Mouse (Mus musculus) heart, embryonic 10.5 days (tissue): ENCODE data around the gene Fam155a. TPM values are rescaled to one million over a fixed set of nuclear protein-coding genes. Genes with fewer than 3 reads are reported as not detected.

Experiments used
- DNase-seq: peaks from one replicate; pipeline ENCODE4 v3.0.0-alpha.2; 2017; ENCODE audit warnings: low spot score
- H3K27ac ChIP-seq: fragments of 300-500 bp; sonication (generic); 2 replicates; pipeline ENCODE4 v1.5.1; 2016; ENCODE audit warnings: mild to moderate bottlenecking
- H3K27me3 ChIP-seq: fragments of 300-500 bp; sonication (generic); 2 replicates; pipeline ENCODE4 v1.6.1; 2016; ENCODE audit warnings: mild to moderate bottlenecking; ENCODE audit not compliant: poor library complexity, insufficient read depth, severe bottlenecking
- H3K36me3 ChIP-seq: fragments of 300-500 bp; sonication (generic); 2 replicates; pipeline ENCODE4 v1.6.1; 2016; ENCODE audit warnings: mild to moderate bottlenecking, moderate library complexity
- H3K4me1 ChIP-seq: fragments of 300-500 bp; sonication (generic); 2 replicates; pipeline ENCODE4 v1.6.1; 2016; ENCODE audit warnings: mild to moderate bottlenecking
- H3K4me3 ChIP-seq: fragments of 300-500 bp; sonication (generic); 2 replicates; pipeline ENCODE4 v1.5.1; 2016; ENCODE audit warnings: mild to moderate bottlenecking, moderate library complexity
- H3K9me3 ChIP-seq: fragments of 300-500 bp; sonication (generic); 2 replicates; pipeline ENCODE4 v1.6.1; 2016; ENCODE audit warnings: mild to moderate bottlenecking, moderate library complexity
- WGBS: fragments of 180-500 bp; shearing (Covaris S2); methylation state at CpG from one replicate; pipeline ENCODE4 v1.1.7; 2016; 5-methylcytosine and 5-hydroxymethylcytosine counted together
- polyA plus RNA-seq: library from polyadenylated mRNA; unstranded; fragments of >200 nt; fragmentation: Nextera tagmentation; extraction: Ambion mirVana; gene quantifications from 2 replicates; pipeline ENCODE4 v1.2.1, GENCODE M21; 2016

Gene Fam155a
- polyA plus RNA-seq, 1 experiment from 2014 or later, result 0.11 TPM

DNA sequence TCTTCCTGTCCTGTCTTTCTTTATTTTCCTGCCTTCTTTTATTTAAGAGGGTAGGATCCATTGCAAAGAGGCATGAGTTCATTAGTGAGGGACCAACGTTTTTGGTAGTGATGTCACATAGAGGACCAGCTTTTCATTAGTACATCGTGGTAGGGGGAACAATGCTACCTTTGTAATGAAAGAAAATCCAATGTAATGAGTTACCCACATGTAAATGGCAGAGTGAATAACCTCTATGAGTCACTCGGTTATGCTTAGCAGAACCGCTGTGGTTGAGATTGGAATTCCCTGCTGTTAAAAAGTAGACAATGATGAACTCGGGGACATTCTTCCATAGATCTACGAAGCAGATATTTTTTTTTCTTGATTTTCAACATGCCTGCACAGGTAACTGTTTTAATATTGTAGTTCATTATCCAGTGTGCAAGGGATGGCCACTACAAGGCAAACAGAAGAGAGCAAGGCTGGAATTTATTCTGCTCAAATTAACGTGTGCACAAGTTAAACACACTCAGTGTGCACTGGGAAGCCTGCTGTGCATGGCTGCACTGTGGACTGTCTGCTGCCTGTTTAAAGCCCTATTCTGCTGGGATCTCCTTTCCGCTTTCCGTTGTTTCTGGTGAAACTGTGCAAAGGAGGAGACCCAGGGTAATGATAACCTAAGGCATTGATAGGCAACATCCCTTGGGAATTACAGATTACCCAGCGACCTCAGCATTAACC, 566.5 kb downstream of the Fam155a start:
- 68% methylated on average over 10 of the region's 10 CpGs for WGBS
- H3K4me3 ChIP-seq, result no peak overlapping the region
- 0 out of 2 replicates have a peak, but pooled peaks cover 2% of the 10 kb centered on the region for H3K4me1 ChIP-seq
- DNase-seq, result no peak
- H3K36me3 ChIP-seq, result no peaks in the 10 kb centered on the region
- peaks cover 8% of the 10 kb centered on the region; the same call in 1 of the 2 replicates for H3K27me3 ChIP-seq
- H3K27ac ChIP-seq, result no peak overlapping the region
- no peaks in the 10 kb centered on the region for H3K9me3 ChIP-seq

DNA sequence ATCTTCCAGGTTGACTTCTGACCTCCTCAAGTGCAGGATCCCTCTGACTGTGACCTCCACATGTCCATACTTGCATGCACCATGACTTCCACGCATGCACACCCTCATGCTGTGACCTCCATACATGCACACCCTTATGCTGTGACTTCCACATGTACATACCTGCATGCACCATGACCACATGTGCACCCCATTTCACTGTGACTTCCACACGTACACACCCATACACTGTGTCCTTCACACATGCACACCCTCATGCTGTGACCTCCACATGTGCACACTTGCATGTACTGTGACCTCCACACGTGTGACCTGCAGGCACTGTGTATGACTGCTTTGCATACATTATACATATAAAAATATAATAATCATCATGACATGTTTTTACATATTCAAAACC, 570.9 kb downstream of the Fam155a start:
- Histone ChIP-seq H3K27me3 (no peaks in the 10 kb centered on the region), H3K9me3 (no peaks in the 10 kb centered on the region), H3K4me3 (no peak overlapping the region), H3K4me1 (0 out of 2 replicates have a peak, but pooled peaks cover 2% of the 10 kb centered on the region), H3K27ac (no peak overlapping the region), H3K36me3 (no peaks in the 10 kb centered on the region)
- WGBS, result 85% methylated on average over 3 of the region's 3 CpGs
- peak; percentile 63 for DNase-seq

DNA sequence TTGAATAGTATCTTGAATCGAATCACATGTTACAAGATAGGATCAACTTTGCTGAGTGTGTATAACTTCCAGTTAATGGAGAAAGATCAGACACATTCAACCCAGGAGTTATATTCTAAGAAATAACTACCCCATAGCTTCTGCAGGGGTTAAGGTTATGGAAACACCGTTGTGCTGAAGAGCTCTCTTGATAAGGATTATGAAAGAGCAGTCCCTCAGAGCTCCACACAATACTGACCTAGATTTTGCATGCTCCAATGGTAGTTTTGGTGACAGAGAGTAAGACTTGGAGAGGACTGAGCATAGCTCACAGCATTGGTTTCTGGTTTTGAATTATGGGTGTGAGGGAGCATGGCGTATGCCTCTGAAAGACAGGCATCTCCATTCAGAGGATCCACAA, 579.3 kb downstream of the Fam155a start:
- WGBS, result 68% methylated on average over 3 of the region's 3 CpGs
- Histone ChIP-seq H3K4me3 (no peak overlapping the region), H3K4me1 (no peaks in the 10 kb centered on the region), H3K27me3 (no peaks in the 10 kb centered on the region), H3K9me3 (no peaks in the 10 kb centered on the region), H3K36me3 (no peaks in the 10 kb centered on the region), H3K27ac (no peak overlapping the region)
- DNase-seq, result no peak

DNA sequence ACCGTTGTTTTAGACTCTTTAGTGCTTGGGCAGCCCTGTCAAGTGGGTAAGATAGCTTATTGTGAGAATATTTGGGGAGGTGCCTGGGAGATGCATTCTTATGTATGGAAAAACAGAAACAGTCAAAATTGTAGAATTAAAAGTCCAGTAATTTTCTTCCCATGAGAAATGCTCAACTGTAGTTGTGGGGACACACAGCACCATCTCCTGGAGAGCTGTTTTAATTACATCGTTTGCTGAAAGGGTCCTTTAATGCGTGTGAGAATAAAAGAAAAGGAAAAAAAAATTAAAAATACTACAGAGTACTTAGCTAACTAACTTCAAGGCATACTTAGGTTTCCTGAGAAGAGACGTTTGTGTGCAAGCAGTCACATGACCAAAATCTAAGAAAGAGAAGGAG, 582.3 kb downstream of the Fam155a start:
- Histone ChIP-seq H3K27me3 (no peaks in the 10 kb centered on the region), H3K4me1 (no peaks in the 10 kb centered on the region), H3K9me3 (no peaks in the 10 kb centered on the region), H3K36me3 (no peaks in the 10 kb centered on the region), H3K27ac (no peak overlapping the region), H3K4me3 (no peak overlapping the region)
- peak; percentile 31 for DNase-seq
- WGBS, result 37% methylated on average over 4 of the region's 4 CpGs

DNA sequence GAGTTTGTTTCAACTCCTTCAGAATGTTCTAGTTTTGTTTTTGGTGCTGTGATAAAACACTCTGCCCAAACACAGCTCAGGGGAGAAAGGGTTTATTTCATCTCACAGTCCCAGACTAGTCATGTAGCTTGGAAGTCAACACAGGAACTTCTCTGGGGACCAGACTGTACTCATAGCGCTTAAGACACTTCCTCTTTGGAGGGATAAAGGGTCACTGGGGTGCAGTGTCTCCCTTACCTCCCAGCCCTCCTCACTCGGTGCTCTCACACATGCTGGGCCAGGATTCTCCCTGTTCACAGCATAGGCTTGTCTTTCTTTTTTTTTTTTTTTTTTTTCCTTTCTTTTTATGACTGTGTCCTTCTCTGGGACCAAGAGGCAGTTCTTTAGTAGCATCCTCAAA, 585.8 kb downstream of the Fam155a start:
- Histone ChIP-seq H3K4me1 (no peaks in the 10 kb centered on the region), H3K27ac (no peak overlapping the region), H3K27me3 (no peaks in the 10 kb centered on the region), H3K9me3 (no peaks in the 10 kb centered on the region), H3K4me3 (no peak overlapping the region), H3K36me3 (no peaks in the 10 kb centered on the region)
- DNase-seq, result no peak
- 58% methylated on average over 2 of the region's 2 CpGs for WGBS

DNA sequence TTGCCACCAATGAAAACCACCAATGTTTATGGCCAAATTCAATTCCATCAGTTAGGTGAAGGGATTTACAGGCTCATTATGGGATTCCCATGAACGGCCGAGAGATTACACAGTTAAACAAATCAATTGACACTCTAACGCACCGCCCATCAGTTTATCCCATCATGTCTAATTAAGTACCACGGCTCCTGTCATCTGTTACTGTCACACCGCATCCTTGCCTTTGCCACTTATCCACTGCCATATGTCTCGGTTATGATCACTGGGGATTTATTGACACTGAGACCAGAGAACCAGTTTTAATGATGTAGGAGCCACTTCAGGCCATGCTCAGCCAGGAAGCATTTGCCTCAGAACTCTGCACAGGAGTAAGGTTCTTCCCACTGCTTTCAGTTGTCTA, 588.5 kb downstream of the Fam155a start:
- Histone ChIP-seq H3K4me3 (no peak overlapping the region), H3K36me3 (no peaks in the 10 kb centered on the region), H3K4me1 (no peaks in the 10 kb centered on the region), H3K9me3 (no peaks in the 10 kb centered on the region), H3K27ac (no peak overlapping the region), H3K27me3 (0 out of 2 replicates have a peak, but pooled peaks cover 1% of the 10 kb centered on the region)
- WGBS, result 88% methylated on average over 7 of the region's 7 CpGs
- DNase-seq, result no peak

DNA sequence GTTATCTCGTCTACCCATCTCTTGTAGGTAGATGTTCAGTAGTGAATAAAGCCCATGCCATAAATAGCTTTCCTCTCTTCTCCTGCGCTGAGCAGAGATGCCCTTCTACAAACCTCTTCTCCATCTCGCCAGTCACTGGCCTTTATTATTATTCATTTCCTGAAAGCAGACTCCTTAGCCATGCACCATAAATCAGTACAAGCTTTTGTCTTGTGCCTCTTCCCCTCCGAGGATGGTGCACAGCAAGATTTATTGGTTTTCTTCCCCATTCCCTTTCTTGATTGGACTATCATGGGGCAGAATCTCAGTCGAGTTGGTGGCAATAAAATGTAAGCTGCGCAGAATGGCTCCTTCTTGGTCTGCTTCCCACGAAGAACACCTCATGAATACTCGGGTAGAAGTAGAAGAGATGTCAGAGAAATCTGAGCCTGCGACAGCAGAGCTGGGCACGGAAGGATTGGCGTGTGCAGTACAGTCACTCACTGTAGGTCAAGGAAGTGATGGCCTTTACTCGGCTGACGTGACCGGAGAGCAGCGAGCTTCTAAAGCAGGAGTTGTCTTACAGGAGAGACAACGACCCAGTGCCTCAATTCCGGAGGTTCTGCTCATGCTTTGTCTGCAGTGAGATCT, 590.2 kb downstream of the Fam155a start:
- WGBS, result 78% methylated on average over 17 of the region's 17 CpGs
- peak; percentile 52 for DNase-seq
- Histone ChIP-seq H3K9me3 (no peaks in the 10 kb centered on the region), H3K4me3 (no peak overlapping the region), H3K27ac (no peak overlapping the region), H3K36me3 (no peaks in the 10 kb centered on the region), H3K27me3 (0 out of 2 replicates have a peak, but pooled peaks cover 3% of the 10 kb centered on the region), H3K4me1 (no peaks in the 10 kb centered on the region)

DNA sequence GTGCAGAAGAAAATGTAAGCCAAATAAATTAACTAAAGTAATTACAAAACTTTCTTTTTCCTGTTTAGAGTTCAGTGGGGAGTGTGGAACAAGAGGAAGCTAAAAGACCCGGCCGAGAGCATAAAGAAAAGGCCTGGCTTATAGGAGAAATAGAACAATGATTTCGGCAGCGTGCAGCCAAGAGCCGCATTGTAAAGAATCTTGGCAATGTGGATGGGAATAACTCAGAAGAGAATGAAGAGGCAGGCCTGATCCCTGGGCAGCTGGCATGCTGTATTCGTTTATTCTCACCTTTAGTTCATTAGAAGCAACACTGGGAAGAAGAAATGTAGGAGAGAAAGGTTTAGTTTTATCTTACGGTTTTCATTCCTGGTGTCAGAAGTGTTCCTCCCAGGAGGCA, 594.0 kb downstream of the Fam155a start:
- no peaks in the 10 kb centered on the region for H3K9me3 ChIP-seq
- no peak overlapping the region for H3K27ac ChIP-seq
- no peak for DNase-seq
- 0 out of 2 replicates have a peak, but pooled peaks cover 4% of the 10 kb centered on the region for H3K4me1 ChIP-seq
- 79% methylated on average over 7 of the region's 7 CpGs for WGBS
- H3K4me3 ChIP-seq, result no peak overlapping the region
- H3K36me3 ChIP-seq, result no peaks in the 10 kb centered on the region
- H3K27me3 ChIP-seq, result 0 out of 2 replicates have a peak, but pooled peaks cover 3% of the 10 kb centered on the region

DNA sequence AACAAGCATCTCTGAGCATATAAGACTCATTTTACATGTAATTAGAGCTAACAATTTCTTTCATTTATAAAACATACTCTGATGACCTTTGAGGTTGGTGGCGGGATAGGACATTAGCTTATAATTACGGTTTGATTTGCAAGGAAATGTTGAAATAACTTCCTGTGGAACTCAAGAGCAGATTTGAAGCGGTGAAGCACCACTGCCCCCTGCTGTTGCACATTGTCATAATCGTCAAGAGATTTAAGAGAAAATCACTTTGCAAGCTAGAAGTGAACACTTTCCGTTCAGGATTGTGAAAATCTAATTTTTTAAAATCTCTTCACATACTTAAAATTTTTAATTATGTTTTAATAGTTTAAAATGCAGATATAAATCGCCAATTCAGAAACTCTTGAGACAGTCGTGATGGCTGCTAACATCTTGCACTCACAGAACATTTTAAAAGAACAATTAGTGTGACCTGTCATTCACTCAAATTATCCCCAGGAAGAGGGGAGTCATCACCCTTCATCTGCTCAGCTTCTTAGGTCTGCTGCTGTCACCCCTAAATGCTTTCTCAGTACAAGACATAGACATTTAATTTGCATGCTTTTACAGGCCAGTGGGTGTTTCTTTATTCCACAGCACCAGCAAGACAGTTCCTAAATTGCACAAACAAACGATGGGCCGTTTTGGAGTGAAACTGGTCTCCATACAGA, 595.9 kb downstream of the Fam155a start:
- H3K9me3 ChIP-seq, result no peaks in the 10 kb centered on the region
- H3K36me3 ChIP-seq, result no peaks in the 10 kb centered on the region
- no peak for DNase-seq
- H3K4me1 ChIP-seq, result 0 out of 2 replicates have a peak, but pooled peaks cover 6% of the 10 kb centered on the region
- 0 out of 2 replicates have a peak, but pooled peaks cover 3% of the 10 kb centered on the region for H3K27me3 ChIP-seq
- WGBS, result 35% methylated on average over 9 of the region's 9 CpGs
- H3K4me3 ChIP-seq, result no peak overlapping the region
- H3K27ac ChIP-seq, result no peak overlapping the region

DNA sequence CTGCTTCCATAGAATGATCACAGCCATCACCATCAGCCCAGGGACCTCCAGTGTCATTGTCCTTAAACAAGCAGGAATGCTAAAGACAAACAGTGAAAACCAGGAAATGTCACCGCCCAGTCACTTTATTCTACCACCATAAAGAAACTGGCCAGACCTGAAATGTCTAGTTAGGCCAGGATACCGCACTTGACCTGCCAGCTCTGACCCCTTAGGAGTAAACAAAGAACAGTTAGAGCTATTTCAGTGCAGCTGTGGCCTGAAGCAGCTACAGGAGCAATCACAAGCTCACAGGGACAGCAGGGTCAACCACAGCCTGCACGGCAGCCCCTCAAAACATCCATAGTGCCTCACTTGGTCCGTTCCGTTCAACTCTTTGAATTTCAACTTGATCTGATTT, 599.1 kb downstream of the Fam155a start:
- peak overlapping the region; percentile 56; the same call in 1 of the 2 replicates for H3K27ac ChIP-seq
- H3K27me3 ChIP-seq, result no peaks in the 10 kb centered on the region
- 69% methylated on average over 5 of the region's 5 CpGs for WGBS
- 0 out of 2 replicates have a peak, but pooled peaks cover 6% of the 10 kb centered on the region for H3K4me1 ChIP-seq
- no peak overlapping the region for H3K4me3 ChIP-seq
- no peaks in the 10 kb centered on the region for H3K9me3 ChIP-seq
- DNase-seq, result no peak
- H3K36me3 ChIP-seq, result no peaks in the 10 kb centered on the region

DNA sequence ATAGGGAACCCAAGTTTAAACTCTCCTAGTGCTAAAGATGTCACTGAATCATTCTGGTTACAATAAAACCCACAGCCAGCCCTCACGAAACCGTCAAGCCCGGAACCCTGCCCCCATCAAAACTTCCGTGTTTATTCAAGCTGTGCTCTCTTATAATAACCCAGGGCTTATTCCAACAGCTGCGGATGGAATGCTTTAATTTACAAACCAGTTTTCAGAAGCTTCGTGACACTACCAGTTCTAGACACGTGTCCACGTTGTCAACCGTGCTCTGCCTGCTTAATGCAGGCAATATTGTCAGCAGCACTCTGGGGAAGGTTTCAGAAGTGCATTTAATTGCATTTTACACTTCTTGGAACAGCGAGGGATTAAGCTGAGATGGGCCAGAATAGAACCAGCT, 603.0 kb downstream of the Fam155a start:
- WGBS, result 84% methylated on average over 10 of the region's 10 CpGs
- 0 out of 2 replicates have a peak, but pooled peaks cover 6% of the 10 kb centered on the region for H3K4me1 ChIP-seq
- DNase-seq, result no peak

DNA sequence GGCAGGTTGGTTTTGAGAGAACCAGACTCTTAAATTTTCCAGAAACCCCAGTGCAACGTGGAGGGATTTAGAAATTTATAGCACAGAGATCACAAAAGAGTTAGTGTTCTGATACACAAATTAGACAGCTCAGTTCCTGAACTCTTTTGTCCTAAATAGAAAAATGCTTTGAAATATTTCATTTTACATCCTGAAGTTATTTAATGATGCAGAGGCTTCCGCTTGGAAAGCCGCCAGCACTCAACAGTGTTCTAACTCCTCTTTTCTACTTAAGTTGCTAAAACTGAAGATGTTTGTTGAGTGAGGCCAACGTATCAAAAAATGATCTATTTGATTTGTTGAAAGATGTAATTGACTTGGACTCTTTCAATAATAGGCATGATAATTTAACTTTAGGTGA, 609.4 kb downstream of the Fam155a start:
- H3K4me1 ChIP-seq, result peaks cover 17% of the 10 kb centered on the region
- H3K4me3 ChIP-seq, result no peak overlapping the region
- H3K27ac ChIP-seq, result no peak overlapping the region
- DNase-seq, result no peak
- H3K9me3 ChIP-seq, result no peaks in the 10 kb centered on the region
- H3K27me3 ChIP-seq, result no peaks in the 10 kb centered on the region
- WGBS, result 85% methylated on average over 4 of the region's 4 CpGs
- H3K36me3 ChIP-seq, result no peaks in the 10 kb centered on the region

More for the DNA sequence above, 603.0 kb downstream of the Fam155a start:
- no peaks in the 10 kb centered on the region for H3K27me3 ChIP-seq
- no peaks in the 10 kb centered on the region for H3K9me3 ChIP-seq
- no peak overlapping the region for H3K27ac ChIP-seq
- no peak overlapping the region for H3K4me3 ChIP-seq
- no peaks in the 10 kb centered on the region for H3K36me3 ChIP-seq

DNA sequence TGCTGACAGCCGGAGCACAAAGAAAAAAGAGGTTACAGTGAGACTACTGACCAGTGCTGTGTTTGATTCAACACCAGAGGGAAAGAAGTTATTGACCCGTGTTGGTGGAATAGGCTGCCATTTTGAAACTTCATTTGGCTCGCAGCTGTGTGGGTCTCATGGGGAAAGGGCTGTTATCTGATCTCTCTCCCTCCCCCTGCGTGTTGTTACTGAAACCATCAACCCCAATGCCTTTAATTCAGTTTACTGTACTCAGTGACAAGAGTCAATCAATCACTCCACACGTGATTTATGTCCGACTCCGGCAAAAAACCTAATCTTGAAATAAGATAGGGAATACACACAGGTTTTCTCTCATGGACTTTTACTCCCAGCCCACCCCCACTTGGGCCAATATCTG, 611.6 kb downstream of the Fam155a start:
- 82% methylated on average over 7 of the region's 7 CpGs for WGBS
- no peak overlapping the region for H3K27ac ChIP-seq

More for the DNA sequence above, 611.6 kb downstream of the Fam155a start:
- DNase-seq, result no peak
- H3K9me3 ChIP-seq, result no peaks in the 10 kb centered on the region
- peaks cover 18% of the 10 kb centered on the region for H3K4me1 ChIP-seq
- H3K36me3 ChIP-seq, result no peaks in the 10 kb centered on the region
- no peaks in the 10 kb centered on the region for H3K27me3 ChIP-seq
- no peak overlapping the region for H3K4me3 ChIP-seq
